Mouse (Mus musculus) ZHBTc4 (cell line): ENCODE measurements around the gene Eif2ak4.

Experiments used
- DNase-seq: peaks from one replicate; pipeline ENCODE4 v3.0.0-alpha.2; 2011; ENCODE audit warnings: low read depth, low spot score

The Eif2ak4 gene

GRCm38 (mm10) chr2:118509688-118510446 lies 121.4 kb downstream of the Eif2ak4 start:
- DNase-seq, result no peak

DNA sequence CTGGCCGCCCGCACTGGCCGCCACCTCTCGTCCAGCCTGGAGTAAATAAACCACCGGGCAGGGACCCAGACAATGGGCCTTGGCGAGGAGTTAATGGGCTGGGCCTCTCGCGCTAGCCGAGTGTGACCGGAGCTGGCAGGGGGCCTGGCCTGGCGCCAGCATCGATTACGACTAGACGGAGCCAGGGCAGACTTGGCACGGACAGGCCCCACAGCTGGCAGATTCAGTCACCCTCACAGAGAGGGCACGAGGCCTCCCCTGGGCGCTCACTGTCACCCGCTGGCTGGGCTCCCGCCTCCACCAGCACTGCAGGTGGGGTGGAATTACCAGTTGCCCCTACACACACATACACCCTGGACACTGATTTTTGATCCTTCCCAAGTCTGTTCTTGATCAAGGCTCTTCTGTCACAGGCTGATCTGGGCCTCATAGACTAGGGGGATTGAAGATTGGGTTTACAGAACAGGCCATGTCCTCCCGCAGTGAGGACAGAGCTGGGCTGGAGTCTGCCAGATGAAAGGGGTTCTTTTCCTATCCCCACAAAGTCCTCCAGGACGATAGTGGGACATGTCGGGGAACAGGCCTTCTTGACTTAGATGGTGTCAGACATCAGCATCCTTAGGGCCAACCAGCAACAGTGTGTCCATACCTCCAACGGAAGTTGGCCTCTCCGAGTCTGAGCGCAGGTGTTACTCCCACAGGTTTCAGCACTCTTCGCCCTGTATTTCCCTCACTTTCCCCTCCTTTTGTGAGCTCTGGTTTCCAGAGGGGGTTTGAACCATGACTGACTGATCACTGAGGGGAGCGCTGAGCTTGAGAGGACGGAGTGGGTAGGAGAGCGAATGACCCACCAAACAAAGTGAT lies 122.3 kb downstream of the Eif2ak4 start:
- DNase-seq, result peak; percentile 38

DNA sequence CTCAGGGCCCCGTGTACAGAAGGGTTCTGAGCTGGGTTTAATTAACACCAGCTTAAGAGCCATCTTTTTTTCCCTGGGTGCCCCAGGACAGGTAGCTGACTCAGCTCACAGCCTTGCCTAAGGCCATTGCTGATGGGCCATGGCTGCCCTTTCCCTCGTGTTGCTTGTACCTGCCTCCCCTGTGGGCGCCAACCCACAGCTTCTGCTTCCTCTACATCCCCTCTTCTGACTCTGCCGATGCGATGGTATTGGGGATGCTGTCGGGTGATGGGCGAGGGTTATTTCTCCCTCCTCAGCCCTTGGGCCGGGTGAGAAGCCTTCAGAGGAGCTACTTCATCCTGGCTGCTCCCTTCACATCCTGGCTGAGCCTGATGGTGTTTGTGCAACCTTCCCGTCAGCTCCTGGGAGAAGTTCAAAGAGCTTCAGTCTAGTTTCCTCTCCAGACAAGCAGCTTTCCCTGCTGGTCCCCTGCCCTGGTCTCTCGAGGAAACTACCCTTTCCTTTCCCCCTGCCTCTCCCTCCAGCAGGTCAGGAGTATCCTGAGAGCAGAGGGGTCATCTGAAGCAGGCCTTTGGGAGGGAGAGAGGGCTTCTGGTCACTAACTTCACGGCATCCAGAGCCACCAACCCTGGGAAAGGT lies 123.5 kb downstream of the Eif2ak4 start:
- no peak for DNase-seq

GRCm38 (mm10) chr2:118512418-118513377 lies 124.3 kb downstream of the Eif2ak4 start:
- no peak for DNase-seq

- no peak for DNase-seq
Observed at GRCm38 (mm10) chr2:118520042-118520933, 131.9 kb downstream of the Eif2ak4 start.

- DNase-seq, result no peak
Observed at GRCm38 (mm10) chr2:118522265-118522664, 133.8 kb downstream of the Eif2ak4 start.

GRCm38 (mm10) chr2:118523163-118523730 lies 134.8 kb downstream of the Eif2ak4 start:
- no peak for DNase-seq

DNA sequence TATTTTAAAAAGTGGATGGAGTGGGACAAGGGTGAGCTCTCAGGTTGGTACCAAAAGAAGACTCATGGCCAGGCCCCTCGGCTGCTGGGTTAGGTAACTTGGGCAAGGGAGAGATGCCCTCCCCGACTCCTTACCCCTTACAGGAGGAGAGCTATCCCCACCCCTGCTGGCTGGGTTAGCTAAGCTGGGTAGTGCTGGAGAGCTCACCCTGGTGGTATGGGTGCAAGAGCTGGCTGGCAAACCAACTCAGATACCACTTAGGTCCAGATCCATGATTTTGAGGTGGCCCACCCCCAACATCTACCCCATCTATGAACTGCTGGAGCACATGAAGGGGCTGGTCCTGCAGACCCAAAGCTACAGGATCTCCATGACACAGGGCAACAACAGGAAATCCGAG lies 136.4 kb downstream of the Eif2ak4 start:
- no peak for DNase-seq
